Mouse (Mus musculus): ENCODE results near the gene Trim46. TPM values are rescaled to one million over a fixed set of nuclear protein-coding genes. Genes with fewer than 3 reads are reported as not detected.

Gene Trim46
- polyA plus RNA-seq, 1 experiment from 2014 or later: 4.7 TPM

DNA sequence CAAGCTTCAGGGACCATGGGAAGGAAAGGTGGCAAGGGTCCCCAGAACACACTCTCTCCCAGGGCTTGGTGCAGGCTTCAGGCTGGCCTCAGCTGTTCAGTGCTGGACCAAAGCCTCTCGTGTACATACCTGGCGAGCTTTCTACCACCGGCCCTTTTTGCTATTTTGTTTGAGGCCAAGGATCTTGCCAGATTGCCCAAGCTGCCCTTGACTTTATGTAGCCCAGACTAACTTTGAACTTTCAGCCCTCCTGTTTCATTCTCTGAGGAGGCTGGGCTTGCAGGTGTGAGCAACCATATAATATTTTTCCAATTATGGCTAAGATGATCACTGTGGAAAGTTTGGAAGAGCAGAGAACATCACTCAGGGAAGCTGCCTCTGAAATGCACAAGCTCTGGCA lies 38.2 kb upstream of the Trim46 start:
- Histone ChIP-seq H3K9me3 (ENCODE audit: low read length) (no peaks in the 10 kb centered on the region), H3K9ac (replicated peaks; ENCODE audit: low read length) (no peak overlapping the region), H3K4me1 (ENCODE audit: insufficient read depth, low read length) (peaks cover 37% of the 10 kb centered on the region), H3K4me2 (replicated peaks; ENCODE audit: low read depth, low read length) (no peak overlapping the region), H3K27me3 (ENCODE audit: insufficient read depth, low read length) (no peaks in the 10 kb centered on the region), H3K27ac (ENCODE audit: low read length) (no peak overlapping the region), H3K36me3 (ENCODE audit: insufficient read depth, low read length) (no peaks in the 10 kb centered on the region), H3K4me3 (ENCODE audit: low read length) (no peak overlapping the region)
- WGBS: 74% methylated on average over 3 of the region's 3 CpGs
- no peak for ATAC-seq (ENCODE audit: low FRiP score, low TSS enrichment)

DNA sequence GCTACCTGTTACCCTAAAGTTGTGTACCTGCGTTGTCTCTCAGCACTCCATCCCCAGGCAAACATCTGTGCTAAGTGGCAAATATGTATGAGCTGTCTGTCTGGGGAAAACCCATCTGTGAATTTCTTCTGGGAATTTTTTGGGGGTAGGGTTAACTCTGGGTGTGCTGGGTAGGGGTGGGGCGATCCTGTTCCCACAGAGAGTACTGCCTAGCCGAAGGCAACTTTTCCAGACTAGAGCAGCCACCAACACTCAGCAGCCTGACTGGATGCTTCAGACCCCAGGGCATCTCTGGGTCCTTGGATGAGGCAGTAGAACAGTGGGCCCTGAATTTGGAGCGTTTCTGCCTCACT lies 36.2 kb upstream of the Trim46 start:
- no peak for ATAC-seq (ENCODE audit: low FRiP score, low TSS enrichment)
- 23% methylated on average over 4 of the region's 4 CpGs for WGBS
- no peak overlapping the region for H3K27ac ChIP-seq (ENCODE audit: low read length)
- no peaks in the 10 kb centered on the region for H3K9me3 ChIP-seq (ENCODE audit: low read length)
- H3K27me3 ChIP-seq (ENCODE audit: insufficient read depth, low read length): no peaks in the 10 kb centered on the region
- H3K4me3 ChIP-seq (ENCODE audit: low read length): no peak overlapping the region
- peaks cover 37% of the 10 kb centered on the region for H3K4me1 ChIP-seq (ENCODE audit: insufficient read depth, low read length)
- no peak overlapping the region for H3K4me2 ChIP-seq (replicated peaks; ENCODE audit: low read depth, low read length)
- no peaks in the 10 kb centered on the region for H3K36me3 ChIP-seq (ENCODE audit: insufficient read depth, low read length)
- H3K9ac ChIP-seq (replicated peaks; ENCODE audit: low read length): no peak overlapping the region

DNA sequence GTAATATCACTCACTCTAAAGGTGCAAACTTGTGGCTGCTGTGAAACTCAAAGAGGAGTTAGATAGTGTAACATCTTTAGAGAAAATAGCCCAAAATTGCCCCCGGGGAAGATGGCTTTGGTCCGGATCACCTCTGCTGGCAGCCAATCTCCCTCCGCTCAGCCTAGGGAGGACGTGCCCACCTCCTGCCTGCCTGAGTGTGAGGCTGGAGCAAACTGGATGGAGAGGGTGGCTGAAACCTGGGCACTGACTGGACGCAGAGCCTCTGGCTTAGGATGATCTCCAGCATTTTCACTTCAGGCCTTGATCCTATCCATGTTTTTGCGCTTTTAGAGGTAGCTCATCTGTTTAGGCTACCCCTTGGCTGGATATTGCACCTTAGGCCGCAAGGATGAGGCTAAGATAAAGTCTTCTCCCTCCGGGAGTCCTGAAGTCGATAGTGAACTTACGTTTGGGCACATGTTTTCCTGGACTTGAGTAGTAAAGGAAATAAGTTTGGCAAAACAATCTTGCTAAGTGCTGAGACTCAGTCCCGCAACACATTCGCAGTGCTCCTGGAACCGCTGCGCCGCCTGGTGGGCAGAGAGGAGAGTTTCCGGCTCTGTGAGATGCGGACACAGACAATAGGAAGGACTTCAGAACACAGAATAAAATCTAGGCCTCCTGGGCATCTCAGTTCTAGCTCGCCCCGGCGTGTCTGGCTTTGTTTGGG lies 35.6 kb upstream of the Trim46 start:
- Histone ChIP-seq H3K36me3 (ENCODE audit: insufficient read depth, low read length) (no peaks in the 10 kb centered on the region), H3K4me1 (ENCODE audit: insufficient read depth, low read length) (peaks cover 42% of the 10 kb centered on the region), H3K27me3 (ENCODE audit: insufficient read depth, low read length) (no peaks in the 10 kb centered on the region), H3K27ac (ENCODE audit: low read length) (peak overlapping the region; percentile 88), H3K4me3 (ENCODE audit: low read length) (peak overlapping the region; percentile 59), H3K9ac (replicated peaks; ENCODE audit: low read length) (peak overlapping the region; percentile 75), H3K9me3 (ENCODE audit: low read length) (no peaks in the 10 kb centered on the region), H3K4me2 (replicated peaks; ENCODE audit: low read depth, low read length) (peak overlapping the region; percentile 91)
- ATAC-seq (ENCODE audit: low FRiP score, low TSS enrichment): no peak
- 13% methylated on average over 20 of the region's 20 CpGs for WGBS

DNA sequence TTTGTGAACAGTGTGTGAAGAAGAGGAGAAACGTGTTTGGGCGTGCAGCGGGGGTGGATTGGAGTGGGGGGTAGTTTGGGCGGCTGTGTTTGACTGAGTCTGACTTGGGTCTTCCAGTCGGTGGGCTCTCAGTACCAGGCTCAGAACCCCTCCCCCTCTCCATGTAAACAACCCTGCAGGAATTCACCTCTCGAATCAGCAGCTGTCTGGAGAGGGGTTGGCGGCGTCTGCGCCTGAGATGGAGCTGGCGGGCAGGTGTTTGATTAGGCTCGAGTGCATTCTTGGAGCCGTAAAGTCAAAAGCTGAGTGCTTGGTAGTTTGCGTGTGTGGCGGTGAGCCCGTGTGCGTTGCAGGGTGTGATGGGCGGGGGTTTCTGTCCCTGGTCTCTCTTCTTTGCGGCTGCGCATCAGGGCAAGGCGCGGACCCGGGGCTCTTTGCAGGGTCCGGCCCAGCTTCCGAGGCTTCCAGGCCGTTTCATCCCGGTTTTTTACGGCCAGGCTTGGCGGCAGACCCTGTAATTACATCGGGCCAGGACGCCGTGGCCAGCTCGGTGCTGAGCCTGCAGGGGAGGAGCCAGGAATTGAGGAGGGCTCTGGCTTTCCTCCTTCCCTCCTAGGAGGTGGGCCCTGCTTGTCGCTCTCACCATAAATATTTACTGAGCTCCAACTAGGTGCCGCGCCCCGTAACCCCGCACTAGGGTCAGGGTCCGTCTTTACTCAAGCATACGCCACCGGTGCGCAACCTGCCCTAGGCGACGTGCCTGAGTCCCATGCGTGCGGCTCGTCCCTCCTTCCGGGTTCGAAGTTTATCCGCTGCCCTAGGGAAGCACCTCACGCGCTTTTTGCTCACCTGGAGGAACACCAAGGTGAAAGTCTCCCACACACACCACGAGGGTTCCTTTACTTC lies 34.8 kb upstream of the Trim46 start, which contains the start of gene Efna1:
Gene Efna1, minus strand, starts transcription at position 537 of the 906 bp plus-strand sequence.
- Histone ChIP-seq H3K9ac (replicated peaks; ENCODE audit: low read length) (peak within 1 kb of the TSS; percentile 75), H3K36me3 (ENCODE audit: insufficient read depth, low read length) (peaks cover 3% of the 10 kb centered on the region), H3K4me2 (replicated peaks; ENCODE audit: low read depth, low read length) (peak within 1 kb of the TSS; percentile 91), H3K9me3 (ENCODE audit: low read length) (no peaks in the 10 kb centered on the region), H3K27ac (ENCODE audit: low read length) (peak within 1 kb of the TSS; percentile 88), H3K4me1 (ENCODE audit: insufficient read depth, low read length) (peaks cover 50% of the 10 kb centered on the region), H3K27me3 (ENCODE audit: insufficient read depth, low read length) (no peaks in the 10 kb centered on the region), H3K4me3 (ENCODE audit: low read length) (peak within 1 kb of the TSS; percentile 59)
- WGBS: under 1% methylated on average over 52 of the region's 52 CpGs
- peak; percentile 44 for ATAC-seq (ENCODE audit: low FRiP score, low TSS enrichment)

DNA sequence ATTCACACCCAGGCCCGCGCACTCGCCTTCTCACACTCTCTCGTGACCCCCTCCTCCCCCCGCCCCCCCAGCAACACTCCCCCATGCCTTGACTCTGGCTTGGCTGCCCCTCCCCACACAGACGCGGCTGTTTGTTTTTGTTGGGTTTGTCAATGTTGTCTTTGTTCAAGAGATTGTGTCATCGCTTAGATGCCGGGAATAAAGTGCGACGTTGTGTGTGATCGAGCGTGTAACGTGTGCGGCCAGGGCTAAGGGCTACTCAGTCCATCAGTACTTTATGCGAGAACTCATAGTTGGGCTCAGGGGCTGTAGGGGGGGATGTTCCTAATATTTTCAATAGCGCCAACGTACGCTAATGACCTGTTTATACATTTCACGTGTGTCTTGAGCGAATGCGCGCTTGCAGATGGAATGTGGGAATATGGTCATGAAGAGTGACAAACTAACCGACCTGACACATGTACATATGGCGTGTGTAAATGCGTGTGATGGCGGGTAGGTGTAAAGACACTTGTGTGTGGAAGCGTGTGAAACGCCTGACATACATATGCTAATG lies 34.0 kb upstream of the Trim46 start:
- H3K4me1 ChIP-seq (ENCODE audit: insufficient read depth, low read length): peaks cover 51% of the 10 kb centered on the region
- H3K4me3 ChIP-seq (ENCODE audit: low read length): peak overlapping the region; percentile 59
- H3K36me3 ChIP-seq (ENCODE audit: insufficient read depth, low read length): peaks cover 10% of the 10 kb centered on the region
- no peaks in the 10 kb centered on the region for H3K27me3 ChIP-seq (ENCODE audit: insufficient read depth, low read length)
- H3K4me2 ChIP-seq (replicated peaks; ENCODE audit: low read depth, low read length): peak overlapping the region; percentile 91
- peak overlapping the region; percentile 75 for H3K9ac ChIP-seq (replicated peaks; ENCODE audit: low read length)
- no peaks in the 10 kb centered on the region for H3K9me3 ChIP-seq (ENCODE audit: low read length)
- WGBS: under 1% methylated on average over 29 of the region's 29 CpGs
- H3K27ac ChIP-seq (ENCODE audit: low read length): peak overlapping the region; percentile 88
- no peak for ATAC-seq (ENCODE audit: low FRiP score, low TSS enrichment)

DNA sequence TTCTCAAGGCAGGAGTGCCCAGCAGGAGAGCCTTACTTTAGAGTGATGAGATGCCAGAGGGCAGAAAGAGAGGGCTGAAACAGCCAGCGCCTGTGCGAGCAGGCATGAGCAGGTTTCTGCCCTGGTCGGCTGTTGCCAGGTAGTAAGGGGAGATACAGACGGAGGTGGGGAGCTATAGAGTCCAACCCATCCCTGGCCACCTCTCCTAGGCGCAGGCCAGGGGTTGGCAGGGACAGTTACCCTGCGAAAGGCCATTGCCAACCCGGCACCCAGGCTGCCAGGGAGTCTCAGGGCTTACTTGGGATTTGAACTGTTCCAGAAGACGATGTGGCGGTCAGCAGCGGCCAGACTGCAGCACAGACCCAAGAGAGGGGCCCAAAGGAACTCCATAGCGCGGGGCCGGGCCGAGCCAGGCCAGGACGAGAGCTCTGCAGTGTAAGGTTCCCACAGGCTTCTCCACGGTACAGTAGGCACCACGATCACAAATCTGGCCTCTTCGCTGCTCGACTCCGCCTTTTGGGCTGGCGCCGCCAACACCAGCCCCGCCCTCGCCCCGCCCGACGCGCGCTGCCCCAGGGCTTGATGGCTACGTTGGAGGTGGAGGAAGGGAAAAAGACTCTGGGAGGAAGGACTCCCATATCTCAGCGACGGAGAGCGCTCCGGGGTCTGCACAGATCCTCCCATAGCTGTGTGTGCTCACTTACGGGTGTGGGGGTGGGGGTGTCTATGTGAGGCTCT lies 33.2 kb upstream of the Trim46 start:
- 2% methylated on average over 35 of the region's 35 CpGs for WGBS
- peaks cover 51% of the 10 kb centered on the region for H3K4me1 ChIP-seq (ENCODE audit: insufficient read depth, low read length)

DNA sequence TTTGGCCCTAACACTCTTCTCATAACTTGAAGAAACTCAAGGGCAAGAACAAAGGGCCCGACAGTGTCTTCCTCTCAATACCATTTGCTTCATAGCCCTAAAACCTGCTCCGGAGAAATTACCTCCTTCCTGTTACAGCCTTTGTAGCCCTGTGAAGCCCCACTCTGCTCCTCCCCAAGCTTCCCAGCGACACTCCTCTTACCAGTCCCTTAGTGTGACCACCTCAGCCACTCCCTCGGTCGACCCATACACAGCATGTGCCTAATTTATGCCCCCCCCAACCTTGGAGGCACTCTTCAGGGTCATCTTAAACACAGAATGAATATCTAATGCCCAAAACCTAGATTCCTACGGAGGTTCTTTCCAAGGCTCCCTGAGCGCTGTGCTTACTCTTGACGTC lies 32.5 kb upstream of the Trim46 start:
- Histone ChIP-seq H3K9ac (replicated peaks; ENCODE audit: low read length) (peak overlapping the region; percentile 75), H3K4me3 (ENCODE audit: low read length) (peak overlapping the region; percentile 59), H3K27me3 (ENCODE audit: insufficient read depth, low read length) (no peaks in the 10 kb centered on the region), H3K4me1 (ENCODE audit: insufficient read depth, low read length) (peaks cover 44% of the 10 kb centered on the region), H3K4me2 (replicated peaks; ENCODE audit: low read depth, low read length) (peak overlapping the region; percentile 91), H3K9me3 (ENCODE audit: low read length) (no peaks in the 10 kb centered on the region), H3K36me3 (ENCODE audit: insufficient read depth, low read length) (peaks cover 15% of the 10 kb centered on the region), H3K27ac (ENCODE audit: low read length) (peak overlapping the region; percentile 88)
- 7% methylated on average over 8 of the region's 8 CpGs for WGBS
- ATAC-seq (ENCODE audit: low FRiP score, low TSS enrichment): no peak

More for the DNA sequence above, 33.2 kb upstream of the Trim46 start:
- no peaks in the 10 kb centered on the region for H3K9me3 ChIP-seq (ENCODE audit: low read length)
- H3K4me2 ChIP-seq (replicated peaks; ENCODE audit: low read depth, low read length): peak overlapping the region; percentile 91
- peak; percentile 83 for ATAC-seq (ENCODE audit: low FRiP score, low TSS enrichment)
- H3K4me3 ChIP-seq (ENCODE audit: low read length): peak overlapping the region; percentile 59
- H3K9ac ChIP-seq (replicated peaks; ENCODE audit: low read length): peak overlapping the region; percentile 75
- H3K27ac ChIP-seq (ENCODE audit: low read length): peak overlapping the region; percentile 88
- H3K36me3 ChIP-seq (ENCODE audit: insufficient read depth, low read length): peaks cover 14% of the 10 kb centered on the region
- no peaks in the 10 kb centered on the region for H3K27me3 ChIP-seq (ENCODE audit: insufficient read depth, low read length)

DNA sequence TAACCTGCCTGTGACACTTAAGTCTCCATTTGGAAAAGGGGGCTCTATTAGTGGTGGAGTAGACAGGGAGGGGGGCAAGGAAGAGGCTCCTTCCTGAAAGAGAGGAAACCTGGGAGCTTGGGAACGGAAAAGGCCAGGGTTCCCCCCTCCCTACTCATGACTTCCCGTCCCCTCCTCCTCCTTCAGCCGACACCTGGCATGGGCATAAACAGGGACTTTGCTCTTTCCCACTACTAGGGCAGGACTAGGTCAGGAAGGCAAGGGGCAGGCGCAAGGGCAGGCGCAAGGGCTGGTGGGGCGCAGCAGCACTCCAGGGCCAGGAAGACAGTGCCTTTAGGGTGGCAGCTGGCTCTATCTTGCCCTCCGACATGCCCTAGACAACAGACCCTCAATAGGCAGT lies 32.0 kb upstream of the Trim46 start:
- Histone ChIP-seq H3K27ac (ENCODE audit: low read length) (peak overlapping the region; percentile 88), H3K9ac (replicated peaks; ENCODE audit: low read length) (peak overlapping the region; percentile 75), H3K4me1 (ENCODE audit: insufficient read depth, low read length) (peaks cover 44% of the 10 kb centered on the region), H3K4me2 (replicated peaks; ENCODE audit: low read depth, low read length) (peak overlapping the region; percentile 91), H3K27me3 (ENCODE audit: insufficient read depth, low read length) (no peaks in the 10 kb centered on the region), H3K9me3 (ENCODE audit: low read length) (no peaks in the 10 kb centered on the region), H3K4me3 (ENCODE audit: low read length) (peak overlapping the region; percentile 59), H3K36me3 (ENCODE audit: insufficient read depth, low read length) (peaks cover 18% of the 10 kb centered on the region)
- peak; percentile 43 for ATAC-seq (ENCODE audit: low FRiP score, low TSS enrichment)
- 31% methylated on average over 7 of the region's 7 CpGs for WGBS

DNA sequence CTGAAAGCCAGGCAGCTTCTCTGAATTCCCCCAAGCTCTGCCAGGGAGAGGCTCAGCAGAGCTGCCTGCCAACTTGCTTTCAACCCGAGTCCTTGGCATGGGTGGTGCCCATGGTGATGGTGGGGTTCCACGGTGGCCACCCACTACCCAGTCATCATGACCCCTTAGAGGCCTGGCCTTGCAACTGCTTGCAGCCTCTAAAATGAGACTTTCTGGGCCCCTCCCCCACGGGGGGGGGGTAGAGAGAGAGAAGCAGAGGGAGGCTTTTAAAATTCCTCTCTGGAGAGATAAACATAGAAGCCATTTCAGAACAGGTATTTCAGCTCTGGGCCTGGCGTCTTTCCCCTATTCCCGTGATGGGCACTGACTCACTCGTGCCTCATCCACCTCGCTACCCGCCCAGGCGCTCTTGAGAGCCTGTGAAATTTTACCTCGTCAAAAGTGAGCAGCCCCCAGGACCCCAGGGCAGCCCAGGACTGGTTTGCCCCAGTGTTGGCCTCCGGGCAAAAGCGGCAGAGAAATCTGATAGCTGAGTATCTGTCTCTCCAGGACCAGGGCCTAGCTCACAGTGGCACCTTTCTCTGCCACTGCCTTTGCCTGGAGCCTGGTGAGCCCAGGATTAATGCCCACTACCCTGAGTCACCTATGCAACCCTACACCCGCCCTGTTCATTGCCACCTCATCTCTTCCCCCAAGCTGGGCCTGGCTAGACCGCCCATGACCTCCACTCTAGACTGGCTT lies 31.3 kb upstream of the Trim46 start:
- H3K9me3 ChIP-seq (ENCODE audit: low read length): no peaks in the 10 kb centered on the region
- WGBS: 20% methylated on average over 14 of the region's 14 CpGs

More for the DNA sequence above, 31.3 kb upstream of the Trim46 start:
- Histone ChIP-seq H3K9ac (replicated peaks; ENCODE audit: low read length) (peak overlapping the region; percentile 75), H3K27me3 (ENCODE audit: insufficient read depth, low read length) (no peaks in the 10 kb centered on the region), H3K36me3 (ENCODE audit: insufficient read depth, low read length) (peaks cover 22% of the 10 kb centered on the region), H3K4me2 (replicated peaks; ENCODE audit: low read depth, low read length) (peak overlapping the region; percentile 91), H3K4me1 (ENCODE audit: insufficient read depth, low read length) (peaks cover 44% of the 10 kb centered on the region), H3K27ac (ENCODE audit: low read length) (peak overlapping the region; percentile 88), H3K4me3 (ENCODE audit: low read length) (peak overlapping the region; percentile 59)
- peak; percentile 13 for ATAC-seq (ENCODE audit: low FRiP score, low TSS enrichment)
